Mouse (Mus musculus): ENCODE results near the gene Trp63.

The Trp63 gene

GRCm38 (mm10) chr16:25779964-25780363, 96.4 kb downstream of the Trp63 start:
- DNase-seq (ENCODE audit: low read depth, low spot score) = no peak

DNA sequence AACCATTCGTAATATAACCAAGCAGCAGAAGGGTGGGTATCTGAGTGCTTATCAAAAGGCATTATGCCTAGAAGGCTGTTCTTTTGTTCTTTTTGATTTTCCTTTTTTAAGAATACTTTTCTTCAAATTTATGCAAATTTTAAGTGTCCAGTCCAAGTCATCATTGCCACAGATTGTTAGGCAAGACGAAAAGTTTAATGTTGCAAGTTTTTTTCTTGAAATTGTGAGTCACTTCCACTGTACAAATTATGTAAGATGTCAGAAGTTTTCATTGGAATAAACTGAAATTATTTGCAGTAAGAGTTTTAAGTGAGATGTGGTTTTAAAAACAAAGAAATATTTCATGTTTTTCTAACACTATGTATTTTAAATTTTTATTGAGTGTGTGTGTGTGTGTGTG, 100.7 kb downstream of the Trp63 start:
- no peak for DNase-seq (ENCODE audit: low read depth, low spot score)

DNA sequence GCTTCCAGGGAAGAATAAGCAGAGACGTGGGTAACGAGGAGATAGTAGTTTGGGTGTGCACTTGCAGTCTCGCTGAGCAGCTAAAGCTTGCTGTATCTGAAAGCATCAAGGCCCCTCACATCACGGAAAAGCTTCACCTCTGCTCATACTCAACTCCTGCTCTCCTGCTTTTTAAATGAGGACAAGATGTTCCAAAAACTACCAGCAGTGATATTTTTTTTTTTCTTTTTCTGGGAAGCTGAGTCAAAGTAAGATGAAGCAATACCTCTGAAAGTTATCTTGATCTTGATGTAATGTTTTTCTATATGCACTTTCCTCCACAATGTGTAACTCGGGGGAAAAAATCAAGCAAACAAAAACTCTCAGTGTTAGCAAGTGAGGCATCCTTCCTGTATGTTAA, 102.9 kb downstream of the Trp63 start:
- no peak for DNase-seq (ENCODE audit: low read depth, low spot score)

- no peak for DNase-seq (ENCODE audit: low read depth, low spot score)
Measured at GRCm38 (mm10) chr16:25792640-25793266, 109.2 kb downstream of the Trp63 start.

DNA sequence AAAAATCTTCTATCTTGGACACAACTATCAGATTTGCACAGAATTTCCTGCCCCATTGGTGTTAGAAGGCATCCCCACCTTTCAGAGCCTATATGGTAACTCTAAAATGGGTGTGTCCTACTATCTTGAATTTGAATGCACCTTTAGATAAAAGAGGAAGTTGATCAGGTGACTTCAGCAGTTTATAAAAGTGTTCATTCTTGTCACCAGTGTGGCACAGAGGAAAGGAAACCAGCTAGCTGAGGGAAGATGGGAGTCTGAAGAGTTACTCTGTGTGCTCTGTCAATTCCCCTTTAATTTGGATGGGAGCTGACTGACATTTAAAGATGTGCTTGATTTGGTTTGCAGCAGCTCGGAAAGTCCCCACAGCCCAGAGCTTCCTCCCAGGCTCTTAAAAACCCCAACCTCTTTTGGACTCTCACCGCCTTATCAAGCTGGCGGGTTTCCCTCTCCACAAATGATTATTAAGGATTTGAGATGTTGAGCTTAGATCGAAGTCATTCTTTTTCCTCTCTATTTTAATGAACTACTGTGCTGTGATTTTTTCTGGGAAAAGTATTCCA, 114.2 kb downstream of the Trp63 start:
- no peak for DNase-seq (ENCODE audit: low read depth, low spot score)

DNA sequence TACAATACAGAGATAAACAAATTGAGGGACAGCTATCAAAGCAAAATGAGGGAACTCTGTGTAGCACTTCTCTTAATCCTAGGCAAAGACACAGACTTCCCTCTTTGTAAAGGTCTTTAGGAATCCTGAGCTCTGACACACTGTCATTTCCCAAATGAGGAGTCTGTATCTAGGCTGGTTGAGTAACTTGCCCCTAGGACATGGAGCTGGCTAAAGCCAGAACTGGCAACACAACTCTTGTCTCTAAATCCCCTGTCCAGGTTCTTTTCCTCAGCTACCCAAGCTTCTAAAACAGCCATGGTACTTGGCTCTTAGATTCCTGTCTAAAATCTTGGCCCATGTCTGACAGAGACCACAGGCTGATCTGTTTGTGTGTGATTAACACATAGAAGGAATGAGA, 116.1 kb downstream of the Trp63 start:
- DNase-seq (ENCODE audit: low read depth, low spot score) = no peak

- DNase-seq (ENCODE audit: low read depth, low spot score) = no peak
Measured at GRCm38 (mm10) chr16:25804955-25805354, 121.4 kb downstream of the Trp63 start.

DNA sequence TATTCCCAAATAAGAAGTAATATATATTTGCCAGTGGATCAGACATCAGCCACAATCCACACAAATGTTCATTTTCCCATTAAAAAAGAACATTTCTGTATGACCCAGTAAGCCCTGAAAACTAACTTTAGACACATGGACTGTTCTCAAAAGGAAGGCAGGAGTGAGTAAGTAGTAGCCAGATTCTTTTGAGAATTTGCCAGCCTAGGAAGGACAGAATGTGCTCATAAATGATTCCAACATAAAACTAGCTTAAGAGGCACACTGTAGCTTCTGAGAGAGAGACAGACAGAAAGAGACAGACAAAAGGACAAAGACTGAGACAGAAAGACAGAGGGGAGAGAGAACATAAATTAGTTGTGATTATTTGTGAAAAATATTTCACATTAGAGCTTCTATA, 123.6 kb downstream of the Trp63 start:
- DNase-seq (ENCODE audit: low read depth, low spot score) = no peak

- no peak for DNase-seq (ENCODE audit: low read depth, low spot score)
Measured at GRCm38 (mm10) chr16:25817753-25818624, 134.4 kb downstream of the Trp63 start.

DNA sequence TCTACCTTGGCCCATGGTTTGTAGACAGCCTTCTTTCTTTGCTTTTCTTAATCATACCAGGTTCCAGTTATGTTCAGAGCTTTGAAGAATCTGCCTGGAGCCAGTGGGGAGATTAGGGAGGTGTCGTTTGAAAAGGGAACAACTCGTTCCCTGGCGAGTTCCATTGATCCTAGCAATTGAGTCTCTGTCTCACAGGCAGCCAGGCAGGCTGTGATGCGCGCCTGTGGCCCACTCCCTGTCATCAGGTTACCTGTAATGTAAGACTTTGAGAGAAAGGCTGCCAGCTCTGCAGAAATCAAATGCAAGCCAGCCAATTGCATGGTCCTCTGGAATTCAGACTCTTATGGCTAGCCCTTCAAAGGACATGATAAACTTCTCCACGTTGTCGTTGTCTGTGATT, 142.5 kb downstream of the Trp63 start:
- no peak for DNase-seq (ENCODE audit: low read depth, low spot score)

- no peak for DNase-seq (ENCODE audit: low read depth, low spot score)
Measured at GRCm38 (mm10) chr16:25832576-25832975, 149.0 kb downstream of the Trp63 start.

DNA sequence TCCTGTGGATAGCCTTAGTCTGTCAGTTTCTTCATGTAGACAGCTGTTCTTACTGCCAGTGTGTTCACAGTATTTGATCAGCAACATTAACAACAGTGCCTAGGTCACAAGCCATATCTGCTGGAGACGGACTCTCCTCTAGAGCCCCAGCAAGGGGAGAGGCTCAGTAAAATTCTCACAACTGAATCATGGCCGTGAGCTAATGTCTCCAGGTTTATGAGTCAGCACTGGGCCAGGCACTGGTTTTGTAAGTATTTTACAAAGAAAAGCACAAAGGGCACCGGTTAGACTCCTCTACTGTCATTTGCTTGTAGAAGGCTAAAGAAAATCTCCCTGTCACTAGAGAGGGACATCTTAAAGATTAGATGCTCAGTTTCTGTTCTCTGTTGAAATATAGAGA, 151.7 kb downstream of the Trp63 start:
- no peak for DNase-seq (ENCODE audit: low read depth, low spot score)

GRCm38 (mm10) chr16:25835723-25836122, 152.2 kb downstream of the Trp63 start:
- DNase-seq (ENCODE audit: low read depth, low spot score) = no peak

GRCm38 (mm10) chr16:25842996-25843395, 159.4 kb downstream of the Trp63 start:
- DNase-seq (ENCODE audit: low read depth, low spot score) = no peak

- no peak for DNase-seq (ENCODE audit: low read depth, low spot score)
Measured at GRCm38 (mm10) chr16:25843625-25844024, 160.1 kb downstream of the Trp63 start.

- DNase-seq (ENCODE audit: low read depth, low spot score) = no peak
Measured at GRCm38 (mm10) chr16:25846611-25847010, 163.0 kb downstream of the Trp63 start.

GRCm38 (mm10) chr16:25848474-25848873, 164.9 kb downstream of the Trp63 start:
- no peak for DNase-seq (ENCODE audit: low read depth, low spot score)

GRCm38 (mm10) chr16:25849593-25850464, 166.3 kb downstream of the Trp63 start:
- no peak for DNase-seq (ENCODE audit: low read depth, low spot score)

DNA sequence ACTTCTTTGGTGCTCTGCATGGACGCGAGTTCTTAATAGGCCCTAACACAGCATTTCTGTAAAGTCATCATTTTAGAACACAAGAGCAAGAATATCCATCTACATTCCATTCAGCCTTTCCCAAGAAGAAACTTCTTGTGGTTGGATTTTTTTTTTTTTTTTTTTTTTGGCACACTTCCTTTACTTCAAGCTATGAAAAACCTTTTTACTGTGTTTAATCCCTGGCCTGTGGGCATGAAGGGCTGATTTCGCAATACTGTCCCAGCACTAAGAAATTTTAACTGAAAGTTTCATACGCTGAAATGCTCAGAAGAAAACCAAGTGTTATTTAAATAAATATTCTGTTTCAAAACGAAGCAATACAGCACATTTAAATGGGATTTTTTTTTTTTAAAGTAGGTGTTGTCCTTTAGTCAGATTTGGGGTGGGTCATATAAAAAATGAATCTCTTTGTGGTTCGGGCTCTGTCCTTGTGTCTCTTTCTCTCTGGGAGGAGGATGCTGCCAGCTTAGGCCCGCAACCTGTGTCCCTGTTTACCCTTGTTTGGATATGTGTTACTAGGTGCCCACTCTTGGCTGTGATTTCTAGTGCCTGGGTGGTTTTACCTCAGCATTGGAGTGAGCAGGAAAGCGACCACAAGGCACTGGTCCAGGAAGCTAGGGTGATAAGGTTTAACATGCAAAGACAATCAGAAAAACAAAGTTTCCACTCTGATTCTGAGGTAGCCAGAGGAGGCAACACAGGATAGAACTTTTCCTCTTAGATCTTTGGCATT, 177.4 kb downstream of the Trp63 start:
- no peak for DNase-seq (ENCODE audit: low read depth, low spot score)

GRCm38 (mm10) chr16:25865096-25865869, 181.7 kb downstream of the Trp63 start:
- DNase-seq (ENCODE audit: low read depth, low spot score) = no peak

Measured in CD4-positive, CD25-positive, alpha-beta regulatory T cell, adult 2 months (primary cell).